Mouse (Mus musculus) ES-E14 (cell line): ENCODE measurements around the gene Pdpn.

ENCODE experiments used
- HCFC1 ChIP-seq: IDR thresholded peaks from 2 replicates; pipeline ENCODE4 v1.6.1; 2012; ENCODE audit warnings: low read length, inconsistent platforms, borderline replicate concordance; ENCODE audit not compliant: insufficient read depth
- MAFK ChIP-seq: IDR thresholded peaks from 2 replicates; pipeline ENCODE4 v1.6.1; 2014; ENCODE audit warnings: mild to moderate bottlenecking, low read depth, low read length, inconsistent platforms; ENCODE audit not compliant: insufficient read depth
- ZNF384 ChIP-seq: IDR thresholded peaks from 2 replicates; pipeline ENCODE4 v1.6.1; 2012; ENCODE audit warnings: low read depth, low read length, inconsistent platforms

DNA sequence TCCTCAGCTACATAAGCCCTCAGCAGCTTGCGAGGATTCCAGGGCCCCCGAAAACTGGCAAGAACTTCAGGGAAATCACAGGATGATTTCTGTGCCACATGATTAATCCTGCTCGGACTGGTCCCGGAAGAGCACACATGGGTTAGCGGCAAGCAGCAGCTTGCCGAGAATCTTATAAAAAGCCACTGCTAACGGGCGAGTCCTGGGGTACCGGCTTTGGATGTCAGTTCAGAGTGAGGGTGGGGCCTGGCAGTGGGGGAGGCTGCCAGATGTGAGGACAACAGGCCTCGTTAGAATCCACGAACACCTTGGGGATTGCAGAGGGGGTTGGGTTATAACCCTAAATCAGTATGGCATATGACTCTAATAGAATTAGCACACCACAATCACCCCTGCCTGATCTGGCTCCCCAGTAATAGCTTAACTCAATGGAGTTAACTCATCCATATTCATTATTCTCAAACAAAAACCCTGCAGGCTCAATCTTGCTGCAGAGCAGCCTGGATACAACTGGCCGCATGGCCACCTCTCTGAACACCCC, 2.3 kb downstream of the Pdpn start:
- no peak for TF ChIP-seq HCFC1
- TF ChIP-seq MAFK = no peak
- no peak for TF ChIP-seq ZNF384
